Mouse (Mus musculus) ES-Bruce4 (cell line): ENCODE data around the gene Nkpd1.

Source experiments
- CTCF ChIP-seq: IDR thresholded peaks from one replicate; pipeline ENCODE4 v1.8.1; 2011; ENCODE audit warnings: low read depth, low read length
- EP300 ChIP-seq: IDR thresholded peaks from 2 replicates; pipeline ENCODE4 v1.6.1; 2011; ENCODE audit warnings: low read depth, low read length; ENCODE audit not compliant: insufficient read depth

GRCm38 (mm10) chr7:19532240-19532639 lies 14.6 kb downstream of the Nkpd1 start:
- TF ChIP-seq CTCF, result no peak
- no peak for TF ChIP-seq EP300
